Mouse (Mus musculus) cerebellum, adult 2 months (tissue): ENCODE measurements around the gene Tango6.

Experiments
- CTCF ChIP-seq: fragments of 200-500 bp; IDR thresholded peaks from 2 replicates; pipeline ENCODE4 v1.5.1; 2011; ENCODE audit warnings: low read depth, mild to moderate bottlenecking, control low read depth, low read length, moderate library complexity, borderline replicate concordance; ENCODE audit not compliant: insufficient read depth
- POLR2A ChIP-seq: fragments of 200-500 bp; IDR thresholded peaks from 2 replicates; pipeline ENCODE4 v1.6.1; 2011; ENCODE audit warnings: low read length, control low read depth, borderline replicate concordance; ENCODE audit not compliant: insufficient read depth

GRCm38 (mm10) chr8:106720921-106721320 lies 38.1 kb downstream of the Tango6 start:
- no peak for TF ChIP-seq CTCF
- TF ChIP-seq POLR2A, result no peak
